15 mouse cellular contexts compared by ENCODE assay signal in the genomic region with DNA sequence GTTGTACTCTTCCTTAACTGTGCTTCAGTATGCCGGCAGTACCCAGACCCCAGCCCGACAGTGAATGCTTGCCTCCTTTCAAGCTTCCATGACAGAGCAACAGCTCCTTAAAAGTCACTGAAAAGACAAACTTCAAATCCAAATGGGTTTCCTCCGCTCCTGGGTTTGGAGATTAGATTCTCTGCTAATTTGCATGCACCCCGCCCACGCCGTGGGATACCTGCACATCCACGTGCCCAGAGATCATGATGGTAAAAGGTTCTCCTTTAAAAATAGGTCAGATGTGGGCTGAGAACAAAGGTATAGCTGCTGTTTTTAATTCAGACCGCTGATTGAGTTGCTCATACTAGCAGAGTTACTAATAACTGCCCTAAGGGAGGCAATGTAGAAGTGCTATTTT.
"Had no signal": no experiment of that assay in that cellular context is flagged by ENCODE, and none has a peak within 500 bp of the region (broad histone marks: within the 10 kb centered on the region; RNA-seq: fewer than 3 reads in every experiment).

No protein-coding gene starts in this region.

- H3K27ac ChIP-seq: layer of hippocampus, adult 2 months; limb, embryonic 10.5 days; liver, embryonic 15.5 days had no signal

- H3K4me3 ChIP-seq: layer of hippocampus, adult 2 months; limb, embryonic 10.5 days; liver, embryonic 15.5 days had no signal

- H3K9me3 ChIP-seq: limb, embryonic 10.5 days; liver, embryonic 15.5 days had no signal

- H3K9ac ChIP-seq: liver, embryonic 15.5 days had no signal

- H3K27me3 ChIP-seq: liver, embryonic 15.5 days had no signal

- H3K36me3 ChIP-seq: limb, embryonic 10.5 days; liver, embryonic 15.5 days had no signal

- DNase-seq: kidney, adult 18-20 months; kidney, postnatal 10 days; kidney, postnatal 4 days; lung, adult 2 months; lung, postnatal 36 days; spleen, adult 18-20 months; thymus, adult 2 months; thymus, postnatal 25 days had no signal

- H3K4me2 ChIP-seq: liver, embryonic 11.5 days; liver, embryonic 15.5 days had no signal

- ATAC-seq: hindbrain, embryonic 16.5 days; inflammation-experienced regulatory T-cells, adult 6 months; lung, postnatal 0 days had no signal

- H3K4me1 ChIP-seq: liver, embryonic 15.5 days had no signal
